Mouse (Mus musculus) heart, postnatal 0 days (tissue): ENCODE data around the gene Slc25a38.

Source experiments
- CTCF ChIP-seq: IDR thresholded peaks from 2 replicates; pipeline ENCODE4 v1.5.1; 2016; ENCODE audit warnings: antibody characterized with exemption, control low read depth, low read depth
- EP300 ChIP-seq: IDR thresholded peaks from 2 replicates; pipeline ENCODE4 v1.6.1; 2016; ENCODE audit warnings: antibody characterized with exemption, low read depth

DNA sequence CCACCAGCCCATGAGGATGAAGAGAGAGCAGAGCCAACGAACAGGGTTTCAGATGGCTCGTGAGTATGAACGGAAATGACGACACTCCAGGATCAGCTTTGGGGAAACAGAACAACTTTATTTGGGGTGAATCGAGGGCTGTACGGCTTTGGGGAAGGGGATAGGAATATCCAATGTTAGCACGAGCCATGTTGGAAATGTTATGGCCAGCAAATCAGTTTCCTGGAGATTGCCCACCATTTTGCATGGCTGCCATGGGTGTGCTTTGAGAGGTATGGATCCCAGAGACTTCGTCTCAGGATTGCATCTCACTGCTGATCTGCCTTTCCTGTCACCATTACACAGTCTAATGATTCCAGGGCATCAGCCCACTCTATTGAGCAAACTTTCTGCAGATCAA lies 10.9 kb upstream of the Slc25a38 start:
- TF ChIP-seq EP300 (no peak), CTCF (no peak)
